Mouse (Mus musculus): ENCODE measurements around the gene S100a1.

GRCm38 (mm10) chr3:90512276-90512675 is 1.9 kb downstream of the S100a1 start:
- TF ChIP-seq CTCF (IDR thresholded peaks at IDR 0.05; ENCODE audit: extremely low read depth, insufficient read depth, low read length) (no peak), POLR2A (IDR thresholded peaks at IDR 0.05; ENCODE audit: extremely low read depth, insufficient read depth, low read length) (no peak)

Measured in cortical plate, adult 2 months (tissue).